Mouse (Mus musculus) thymus, adult 2 months (tissue): ENCODE measurements around the gene Nol4l.
A peak's percentile ranks its signal among the peaks of the same experiment; 100 is the strongest.

Source experiments
- CTCF ChIP-seq: fragments of 200-500 bp; IDR thresholded peaks from 2 replicates; pipeline ENCODE4 v1.5.1; 2012; ENCODE audit warnings: mild to moderate bottlenecking, control low read depth, low read length, moderate library complexity, borderline replicate concordance; ENCODE audit not compliant: control insufficient read depth, poor library complexity, insufficient read depth; ENCODE audit errors: extremely low read depth
- POLR2A ChIP-seq: fragments of 200-500 bp; IDR thresholded peaks from 2 replicates; pipeline ENCODE4 v1.6.1; 2012; ENCODE audit warnings: mild to moderate bottlenecking, low read length, control low read depth, moderate library complexity; ENCODE audit not compliant: control insufficient read depth, poor library complexity, insufficient read depth; ENCODE audit errors: extremely low read depth

GRCm38 (mm10) chr2:153522270-153522669 is 7.5 kb downstream of the Nol4l start:
- TF ChIP-seq CTCF (0 out of 2 replicates have a peak, but pooled peaks have one; percentile 20), POLR2A (no peak)
